Mouse (Mus musculus): Measurements from ENCODE around the gene Ankrd13a. TPM values are rescaled to one million over a fixed set of nuclear protein-coding genes. Genes with fewer than 3 reads are reported as not detected.

Ankrd13a gene
- polyA plus RNA-seq, 1 experiment from 2014 or later = 47.0 TPM

- peaks cover 13% of the 10 kb centered on the region for H3K4me1 ChIP-seq
- no peak overlapping the region for H3K4me3 ChIP-seq
- ATAC-seq (ENCODE audit: insufficient number of reproducible peaks, low FRiP score, low TSS enrichment, low read depth) = no peak
- H3K27ac ChIP-seq = no peak overlapping the region
- no peak overlapping the region for H3K4me2 ChIP-seq
- H3K27me3 ChIP-seq = no peaks in the 10 kb centered on the region
- 92% methylated on average over 8 of the region's 8 CpGs for WGBS
- H3K9me3 ChIP-seq = no peaks in the 10 kb centered on the region
- peaks cover 24% of the 10 kb centered on the region for H3K36me3 ChIP-seq
- H3K9ac ChIP-seq = no peak overlapping the region
Observed at GRCm38 (mm10) chr5:114769786-114770185, 4.7 kb upstream of the Ankrd13a start.

DNA sequence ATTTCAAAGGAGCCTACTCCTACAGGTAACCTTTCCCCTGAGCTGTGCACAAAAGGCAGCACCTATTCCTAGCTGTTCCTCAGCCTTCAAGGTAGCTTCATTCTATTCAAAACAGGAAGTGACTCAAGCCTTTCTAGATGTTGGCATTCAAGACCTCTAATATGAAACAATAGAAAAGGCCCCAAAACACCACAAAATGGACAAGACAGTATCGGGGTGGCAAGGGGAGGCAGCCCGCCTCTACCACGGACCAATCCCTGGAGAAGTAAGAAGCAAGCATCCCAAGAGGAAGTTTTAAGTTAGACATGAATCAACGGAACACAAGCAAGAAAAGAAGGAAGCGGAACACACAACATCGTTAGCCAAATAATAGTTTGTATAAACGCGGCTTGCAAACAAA lies 2.7 kb upstream of the Ankrd13a start:
- peak overlapping the region; percentile 86; the same call in 1 of the 2 replicates for H3K9ac ChIP-seq

GRCm38 (mm10) chr5:114772456-114773203 lies 1.8 kb upstream of the Ankrd13a start:
- H3K4me3 ChIP-seq = peak overlapping the region; percentile 99
- whole genome bisulfite sequencing = 1% methylated on average over 54 of the region's 57 CpGs
- peak; percentile 12; the same call in 1 of the 2 replicates for ATAC-seq (ENCODE audit: insufficient number of reproducible peaks, low FRiP score, low TSS enrichment, low read depth)

More for the DNA sequence above, 2.7 kb upstream of the Ankrd13a start:
- 75% methylated on average over 8 of the region's 8 CpGs for WGBS
- Histone ChIP-seq H3K27ac (no peak overlapping the region), H3K4me2 (peak overlapping the region; percentile 80; the same call in 1 of the 2 replicates), H3K4me3 (peak overlapping the region; percentile 99), H3K4me1 (peaks cover 29% of the 10 kb centered on the region), H3K36me3 (peaks cover 6% of the 10 kb centered on the region; the same call in 1 of the 2 replicates), H3K27me3 (no peaks in the 10 kb centered on the region), H3K9me3 (no peaks in the 10 kb centered on the region)
- no peak for ATAC-seq (ENCODE audit: insufficient number of reproducible peaks, low FRiP score, low TSS enrichment, low read depth)

DNA sequence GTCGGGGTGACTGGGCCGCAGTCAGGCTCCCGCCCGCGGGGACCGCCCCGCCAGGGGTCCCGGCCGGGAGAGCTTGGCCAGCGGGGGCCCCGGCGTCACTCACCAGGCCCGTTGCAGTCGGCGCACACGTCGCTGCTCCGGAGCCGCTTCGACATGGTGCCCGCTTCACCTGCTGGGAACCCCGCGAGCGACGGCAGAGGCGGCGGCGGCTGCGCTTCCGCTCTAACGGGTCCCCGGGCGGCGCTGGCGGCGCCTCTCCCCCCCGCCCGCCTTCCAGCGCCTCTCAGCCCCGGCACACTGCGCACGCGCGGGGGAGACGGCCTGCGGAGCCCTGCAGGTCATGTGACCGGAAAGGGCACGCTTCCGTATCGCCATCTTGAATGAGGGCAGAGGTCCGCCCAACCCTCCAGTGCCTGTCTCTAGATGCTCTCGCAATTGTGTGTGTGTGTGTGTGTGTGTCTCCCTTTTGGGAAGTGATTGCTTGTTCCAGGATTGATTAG lies 1.2 kb upstream of the Ankrd13a start:
- no peaks in the 10 kb centered on the region for H3K9me3 ChIP-seq
- peak overlapping the region; percentile 80 for H3K4me2 ChIP-seq
- H3K4me1 ChIP-seq = peaks cover 28% of the 10 kb centered on the region
- H3K36me3 ChIP-seq = 0 out of 2 replicates have a peak, but pooled peaks cover 4% of the 10 kb centered on the region
- peak; percentile 88 for ATAC-seq (ENCODE audit: insufficient number of reproducible peaks, low FRiP score, low TSS enrichment, low read depth)
- H3K27me3 ChIP-seq = no peaks in the 10 kb centered on the region
- peak overlapping the region; percentile 96 for H3K27ac ChIP-seq
- under 1% methylated on average over 49 of the region's 52 CpGs for WGBS
- peak overlapping the region; percentile 99 for H3K4me3 ChIP-seq
- H3K9ac ChIP-seq = peak overlapping the region; percentile 86

More at GRCm38 (mm10) chr5:114772456-114773203, 1.8 kb upstream of the Ankrd13a start:
- no peaks in the 10 kb centered on the region for H3K9me3 ChIP-seq
- H3K36me3 ChIP-seq = 0 out of 2 replicates have a peak, but pooled peaks cover 4% of the 10 kb centered on the region
- peak overlapping the region; percentile 86 for H3K9ac ChIP-seq
- H3K4me1 ChIP-seq = peaks cover 30% of the 10 kb centered on the region
- no peaks in the 10 kb centered on the region for H3K27me3 ChIP-seq
- H3K4me2 ChIP-seq = peak overlapping the region; percentile 80
- peak overlapping the region; percentile 96 for H3K27ac ChIP-seq

DNA sequence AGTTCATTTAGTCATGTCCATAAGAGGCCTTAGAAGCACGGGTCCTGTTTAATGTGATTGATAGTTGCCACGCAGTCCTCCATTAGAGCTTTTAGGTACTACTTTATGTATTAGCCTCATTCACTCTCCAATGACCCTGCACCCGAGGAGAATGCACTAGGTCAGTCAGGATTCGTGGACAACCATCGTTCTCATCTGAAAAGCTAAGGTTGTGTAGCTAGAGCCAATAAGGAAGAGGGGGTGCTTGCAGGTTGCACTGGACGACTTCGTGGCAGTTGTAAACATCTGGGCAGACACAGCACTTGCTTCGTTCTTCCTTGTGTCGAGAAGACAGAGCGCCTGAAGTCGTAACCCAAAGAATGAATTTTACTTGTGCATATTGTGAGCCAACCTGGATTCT lies 697 bp upstream of the Ankrd13a start:
- peaks cover 29% of the 10 kb centered on the region for H3K4me1 ChIP-seq
- peak overlapping the region; percentile 85 for H3K9ac ChIP-seq
- 0 out of 2 replicates have a peak, but pooled peaks cover 4% of the 10 kb centered on the region for H3K36me3 ChIP-seq
- ATAC-seq (ENCODE audit: insufficient number of reproducible peaks, low FRiP score, low TSS enrichment, low read depth) = no peak; the same call in 1 of the 2 replicates
- H3K4me2 ChIP-seq = peak overlapping the region; percentile 80
- no peaks in the 10 kb centered on the region for H3K27me3 ChIP-seq
- no peaks in the 10 kb centered on the region for H3K9me3 ChIP-seq
- peak overlapping the region; percentile 99 for H3K4me3 ChIP-seq
- 2% methylated on average over 11 of the region's 11 CpGs for WGBS
- peak overlapping the region; percentile 96 for H3K27ac ChIP-seq

- Histone ChIP-seq H3K27ac (peak within 1 kb of the TSS; percentile 96), H3K4me3 (peak within 1 kb of the TSS; percentile 99), H3K27me3 (no peaks in the 10 kb centered on the region), H3K4me2 (peak within 1 kb of the TSS; percentile 80), H3K36me3 (0 out of 2 replicates have a peak, but pooled peaks cover 3% of the 10 kb centered on the region), H3K4me1 (peaks cover 29% of the 10 kb centered on the region), H3K9me3 (no peaks in the 10 kb centered on the region), H3K9ac (peak within 1 kb of the TSS; percentile 85)
- WGBS = under 1% methylated on average over 45 of the region's 63 CpGs
- ATAC-seq (ENCODE audit: insufficient number of reproducible peaks, low FRiP score, low TSS enrichment, low read depth) = no peak
Observed at GRCm38 (mm10) chr5:114775056-114775979, 841 bp downstream of the Ankrd13a start, which contains the start of gene Git2. TSS of gene Git2 (minus strand) at chr5:114775517.

DNA sequence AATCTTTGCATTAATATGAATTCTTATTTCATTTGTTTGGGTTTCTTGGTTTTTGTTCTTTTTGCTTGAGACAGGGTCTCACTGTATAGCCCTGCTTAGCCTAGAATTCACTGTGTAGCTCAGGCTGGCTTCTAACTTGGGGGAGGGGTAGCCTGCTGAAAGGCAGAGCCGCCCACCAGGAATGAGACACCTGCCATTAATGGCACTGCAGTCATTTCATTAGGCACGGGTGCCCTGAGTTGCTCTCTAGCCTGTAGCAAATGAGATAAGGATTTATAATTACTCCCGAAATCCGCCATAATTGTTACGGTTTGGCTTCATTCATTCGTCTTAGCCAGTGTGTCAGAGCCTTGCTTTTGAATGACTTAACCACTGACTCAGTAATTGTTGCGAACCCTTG lies 1.7 kb downstream of the Ankrd13a start:
- 70% methylated on average over 7 of the region's 7 CpGs for WGBS

GRCm38 (mm10) chr5:114779956-114780489 lies 5.5 kb downstream of the Ankrd13a start:
- ATAC-seq (ENCODE audit: insufficient number of reproducible peaks, low FRiP score, low TSS enrichment, low read depth) = no peak
- Histone ChIP-seq H3K36me3 (no peaks in the 10 kb centered on the region), H3K9ac (no peak overlapping the region), H3K4me2 (no peak overlapping the region), H3K4me3 (no peak overlapping the region), H3K27me3 (no peaks in the 10 kb centered on the region), H3K4me1 (peaks cover 28% of the 10 kb centered on the region), H3K9me3 (no peaks in the 10 kb centered on the region), H3K27ac (no peak overlapping the region)
- WGBS = 63% methylated on average over 7 of the region's 7 CpGs

More for the DNA sequence above, 1.7 kb downstream of the Ankrd13a start:
- Histone ChIP-seq H3K4me1 (peaks cover 31% of the 10 kb centered on the region), H3K9ac (no peak overlapping the region), H3K9me3 (no peaks in the 10 kb centered on the region), H3K27me3 (no peaks in the 10 kb centered on the region), H3K4me2 (peak overlapping the region; percentile 80), H3K4me3 (peak overlapping the region; percentile 99), H3K27ac (no peak overlapping the region), H3K36me3 (no peaks in the 10 kb centered on the region)
- ATAC-seq (ENCODE audit: insufficient number of reproducible peaks, low FRiP score, low TSS enrichment, low read depth) = no peak

GRCm38 (mm10) chr5:114780912-114781311 lies 6.4 kb downstream of the Ankrd13a start:
- no peak overlapping the region for H3K4me3 ChIP-seq
- no peak overlapping the region for H3K9ac ChIP-seq
- H3K4me1 ChIP-seq = peaks cover 21% of the 10 kb centered on the region
- WGBS = 82% methylated on average over 7 of the region's 7 CpGs
- ATAC-seq (ENCODE audit: insufficient number of reproducible peaks, low FRiP score, low TSS enrichment, low read depth) = no peak
- H3K4me2 ChIP-seq = no peak overlapping the region
- H3K36me3 ChIP-seq = peaks cover 3% of the 10 kb centered on the region
- no peaks in the 10 kb centered on the region for H3K9me3 ChIP-seq
- H3K27me3 ChIP-seq = no peaks in the 10 kb centered on the region
- no peak overlapping the region for H3K27ac ChIP-seq

- H3K9ac ChIP-seq = no peak overlapping the region
- no peaks in the 10 kb centered on the region for H3K9me3 ChIP-seq
- 88% methylated on average over 9 of the region's 9 CpGs for WGBS
- peaks cover 10% of the 10 kb centered on the region for H3K4me1 ChIP-seq
- H3K27me3 ChIP-seq = no peaks in the 10 kb centered on the region
- peaks cover 24% of the 10 kb centered on the region for H3K36me3 ChIP-seq
- no peak overlapping the region for H3K4me2 ChIP-seq
- H3K4me3 ChIP-seq = no peak overlapping the region
- no peak for ATAC-seq (ENCODE audit: insufficient number of reproducible peaks, low FRiP score, low TSS enrichment, low read depth)
- H3K27ac ChIP-seq = no peak overlapping the region
Observed at GRCm38 (mm10) chr5:114782991-114783390, 8.5 kb downstream of the Ankrd13a start.

DNA sequence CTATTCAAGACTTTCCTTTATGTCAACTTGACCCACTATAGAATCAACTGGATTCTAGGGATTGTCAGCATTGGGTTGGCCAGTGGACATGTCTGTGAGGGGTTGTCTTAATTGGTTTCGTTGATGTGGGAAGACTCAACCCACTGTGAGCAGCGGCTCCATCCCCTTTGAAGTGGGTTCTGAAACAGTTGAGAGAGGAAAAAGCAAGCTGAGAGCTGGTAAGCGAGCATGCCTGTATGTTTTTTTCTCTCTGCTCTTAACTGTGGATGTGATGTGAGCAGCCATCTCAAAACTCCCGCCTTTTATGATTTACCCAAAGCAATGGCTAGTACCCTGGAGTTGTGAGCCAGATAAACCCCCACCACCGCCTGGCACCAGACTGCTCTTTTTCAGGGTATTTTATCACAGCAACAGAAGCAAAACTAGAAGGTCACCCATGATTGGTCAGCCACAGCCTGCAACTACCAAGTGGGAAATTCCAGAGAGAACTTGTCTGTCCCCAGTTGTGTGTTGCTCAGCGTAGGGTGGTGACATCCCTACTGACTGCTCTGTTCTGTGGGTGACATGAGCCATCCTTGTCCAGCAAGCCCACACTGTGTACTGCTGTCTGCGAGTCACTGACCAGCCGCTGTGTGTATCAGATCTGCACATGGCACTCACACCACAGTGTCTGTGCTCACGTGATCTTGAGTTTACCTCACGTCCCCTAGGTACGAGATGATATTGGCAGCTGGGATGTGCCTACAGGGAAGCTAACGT lies 9.1 kb downstream of the Ankrd13a start:
- no peaks in the 10 kb centered on the region for H3K27me3 ChIP-seq
- WGBS = 82% methylated on average over 12 of the region's 12 CpGs
- ATAC-seq (ENCODE audit: insufficient number of reproducible peaks, low FRiP score, low TSS enrichment, low read depth) = no peak

More for the DNA sequence above, 9.1 kb downstream of the Ankrd13a start:
- Histone ChIP-seq H3K4me2 (no peak overlapping the region), H3K4me3 (no peak overlapping the region), H3K9ac (no peak overlapping the region), H3K9me3 (no peaks in the 10 kb centered on the region), H3K36me3 (peaks cover 25% of the 10 kb centered on the region), H3K27ac (no peak overlapping the region), H3K4me1 (peaks cover 10% of the 10 kb centered on the region)

All from limb, embryonic 15.5 days (tissue).